Mouse (Mus musculus) layer of hippocampus, adult 8-10 months (tissue): ENCODE measurements around the gene Gm11541. TPM values are rescaled to one million over a fixed set of nuclear protein-coding genes. Genes with fewer than 3 reads are reported as not detected.

Experiments
- DNase-seq, 2 experiments: peaks; one replicate each; pipeline ENCODE4 v3.0.0; 2022; ENCODE audit warnings: low spot score in 2 of 2
- total RNA-seq, 4 experiments: library from RNA; stranded (reverse); gene quantifications; 2 replicates each; pipeline ENCODE4 v1.2.4; 2022

Gm11541 gene
- total RNA-seq: not detected

DNA sequence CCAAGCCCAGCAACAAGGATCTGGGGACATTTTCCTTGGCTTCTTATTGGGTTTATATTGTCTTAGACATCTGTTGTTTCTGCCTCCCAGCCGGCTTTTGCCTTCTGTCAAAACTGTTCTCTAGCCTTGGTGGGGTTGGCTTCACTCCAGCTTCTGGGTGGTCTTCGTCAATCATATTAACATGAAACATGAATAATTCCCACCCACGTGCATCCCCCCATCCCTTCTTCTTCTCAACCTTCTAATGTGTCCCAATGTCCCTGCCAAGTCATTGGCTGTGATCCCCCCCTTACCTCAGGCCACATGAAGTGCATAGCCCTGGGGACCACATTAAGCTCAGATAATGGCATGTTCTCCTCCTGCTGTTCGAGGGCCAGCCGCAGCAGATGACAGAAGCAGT lies at the start of gene Gm11541:
Gene Gm11541, minus strand, starts transcription at position 28 of the 400 bp plus-strand sequence.
- DNase-seq: no peak

DNA sequence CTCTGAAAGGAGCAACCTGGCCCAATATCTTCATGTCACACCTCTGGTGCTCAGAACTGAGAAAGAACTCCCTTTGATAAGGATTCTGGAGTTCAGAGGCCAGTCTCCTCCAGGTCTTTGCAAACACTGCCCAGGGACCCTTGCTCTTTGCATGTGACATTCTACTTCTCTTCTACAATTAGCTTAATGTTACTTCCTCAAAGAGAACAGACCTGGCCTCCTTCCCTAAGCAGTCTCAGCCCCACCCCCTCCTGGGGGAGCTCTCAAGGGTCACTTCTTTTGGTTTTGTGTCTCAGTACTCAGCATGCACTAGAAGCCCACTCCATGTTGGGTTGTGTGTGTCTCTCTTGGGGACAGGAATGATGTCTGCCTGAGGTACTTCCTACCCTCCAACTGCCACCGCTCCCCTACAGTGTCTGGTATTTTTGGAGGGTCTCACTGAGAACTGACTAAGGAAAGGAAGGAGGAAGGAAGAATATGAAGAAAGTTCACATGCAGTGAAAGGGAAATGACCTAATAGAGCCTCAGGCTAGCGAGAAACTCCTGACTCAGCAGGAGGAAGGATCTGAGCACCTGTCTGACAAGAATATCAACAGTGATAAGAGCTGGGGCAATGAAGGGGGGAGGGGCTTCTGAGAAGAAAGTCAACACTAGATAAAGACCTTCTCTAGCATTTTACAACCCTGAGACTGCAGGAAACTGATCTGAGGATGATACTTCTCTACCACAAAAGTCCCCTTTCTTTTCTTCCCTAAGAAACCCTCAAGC lies 48.8 kb upstream of the Gm11541 start:
- DNase-seq: no peak

GRCm38 (mm10) chr11:94741732-94742272 lies 37.5 kb upstream of the Gm11541 start, which contains the start of gene Cdc34b:
Gene Cdc34b, plus strand, starts transcription at chr11:94741782.
- DNase-seq: no peak

- no peak for DNase-seq
These were observed 31.4 kb upstream of the Gm11541 start for GRCm38 (mm10) chr11:94735746-94736145.

DNA sequence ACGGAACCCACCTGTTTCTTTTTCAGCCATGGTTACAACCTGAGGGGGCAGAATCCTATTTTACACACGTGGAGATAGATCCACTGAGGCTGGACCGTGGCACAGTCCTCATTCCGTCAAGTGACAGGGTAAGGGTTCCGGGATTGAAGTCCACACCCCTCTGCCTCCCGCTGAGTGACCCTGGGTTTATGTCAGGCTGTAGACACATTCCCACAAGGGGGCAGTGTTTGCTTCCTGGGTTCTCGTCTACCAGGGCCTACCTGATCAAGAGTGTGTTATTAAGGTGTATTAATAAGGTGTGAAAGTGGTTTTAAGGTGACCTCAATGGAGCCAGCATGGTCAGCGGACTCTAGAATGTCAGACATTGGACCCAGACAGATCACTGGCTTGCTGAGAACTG lies 28.5 kb upstream of the Gm11541 start:
- no peak for DNase-seq

DNA sequence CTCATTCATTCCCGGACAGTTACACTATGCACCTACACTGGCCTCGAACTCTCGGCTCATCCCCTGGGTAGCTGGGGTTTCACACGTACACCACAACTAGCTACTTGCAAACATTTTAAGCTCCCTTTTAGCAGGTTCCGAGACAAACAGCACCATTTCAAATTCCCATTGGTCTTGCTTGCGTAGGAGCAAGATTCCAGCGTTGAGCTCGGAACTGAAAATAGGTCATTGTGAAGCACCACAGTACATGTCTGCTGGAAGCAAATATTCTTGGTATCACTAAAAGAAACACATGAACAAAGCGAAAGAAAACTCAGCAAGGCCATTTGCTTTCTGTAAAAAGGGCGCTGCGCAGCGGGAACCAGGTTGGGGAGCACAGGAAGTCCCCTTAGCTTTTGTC lies 26.9 kb upstream of the Gm11541 start:
- DNase-seq: no peak

DNA sequence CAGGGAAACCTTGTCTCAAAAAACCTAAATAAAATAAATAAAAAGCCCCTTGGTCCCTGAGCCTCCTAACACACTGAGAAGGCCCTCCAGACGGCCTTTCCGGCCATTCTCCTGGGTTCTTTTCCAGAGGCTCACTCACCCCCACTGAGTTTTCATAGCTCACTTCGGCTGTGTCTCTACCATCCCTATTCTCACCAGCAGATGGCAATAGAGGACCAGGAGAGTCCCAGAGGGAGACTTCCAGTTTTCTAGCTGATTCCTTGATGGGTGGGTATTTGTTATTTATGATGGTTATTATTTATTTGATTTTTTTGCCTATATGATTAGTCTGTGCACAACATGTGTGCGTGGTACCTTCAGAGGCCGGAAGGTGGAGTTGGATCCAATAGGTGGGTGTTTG lies 26.0 kb upstream of the Gm11541 start:
- DNase-seq: peak in 1 of 2 experiments; percentile 68

DNA sequence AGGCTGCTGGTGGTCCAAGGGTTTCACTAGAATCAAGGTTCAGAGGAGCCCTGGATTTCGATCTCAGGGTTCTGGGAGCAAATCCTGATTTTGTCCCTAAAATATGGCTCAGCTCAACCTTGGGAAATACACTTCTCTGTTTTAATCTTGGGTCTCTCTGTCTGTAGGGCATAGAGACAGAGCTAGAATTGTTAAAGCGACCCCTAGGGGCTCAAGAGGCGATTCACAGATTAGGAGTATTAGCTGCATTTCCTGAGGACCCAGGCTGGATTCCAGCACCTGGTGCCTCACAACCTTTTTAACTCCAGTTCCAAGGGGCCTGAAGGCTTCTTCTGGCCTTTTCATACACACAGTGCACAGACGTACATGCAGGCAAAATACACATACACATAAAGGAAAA lies 25.3 kb upstream of the Gm11541 start:
- no peak for DNase-seq

- no peak for DNase-seq
These were observed 24.2 kb upstream of the Gm11541 start for GRCm38 (mm10) chr11:94728545-94728944.

DNA sequence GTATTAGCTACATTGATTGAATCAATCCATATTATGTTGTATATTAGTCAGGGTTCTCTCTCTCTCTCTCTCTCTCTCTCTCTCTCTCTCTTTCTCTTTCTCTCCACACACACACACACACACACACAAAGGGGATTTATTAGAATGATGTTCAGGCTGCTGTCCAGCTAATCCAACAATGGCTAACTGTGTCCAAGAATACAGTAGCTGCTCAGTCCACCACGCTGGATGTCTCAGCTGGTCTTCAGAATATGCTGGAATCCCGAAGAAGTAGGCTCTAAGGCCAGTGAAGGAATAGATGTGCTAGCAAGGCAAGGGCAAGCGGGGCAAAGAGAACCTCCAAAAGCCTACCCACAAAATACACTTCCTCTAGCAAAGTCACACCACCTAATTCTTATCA lies 23.0 kb upstream of the Gm11541 start:
- DNase-seq: no peak

DNA sequence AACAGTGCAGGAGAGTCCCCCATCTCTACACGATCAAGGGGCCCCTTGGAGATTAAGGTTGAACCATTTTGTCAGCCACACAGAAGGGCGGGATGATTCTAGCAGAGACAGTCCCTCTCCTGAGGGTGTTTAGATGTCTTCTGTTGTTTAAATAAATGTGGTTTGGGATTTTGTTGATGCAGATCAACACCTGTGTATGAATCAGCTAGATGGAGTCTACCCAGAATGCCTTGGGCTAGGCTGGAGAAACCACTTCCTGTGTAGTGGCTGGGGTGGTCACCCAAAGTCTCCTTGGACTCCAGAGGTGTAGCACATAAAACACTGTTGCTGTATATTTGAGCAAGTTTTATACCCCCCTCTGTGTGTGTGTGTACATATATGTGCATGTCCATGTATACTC lies 14.9 kb upstream of the Gm11541 start:
- DNase-seq: no peak

DNA sequence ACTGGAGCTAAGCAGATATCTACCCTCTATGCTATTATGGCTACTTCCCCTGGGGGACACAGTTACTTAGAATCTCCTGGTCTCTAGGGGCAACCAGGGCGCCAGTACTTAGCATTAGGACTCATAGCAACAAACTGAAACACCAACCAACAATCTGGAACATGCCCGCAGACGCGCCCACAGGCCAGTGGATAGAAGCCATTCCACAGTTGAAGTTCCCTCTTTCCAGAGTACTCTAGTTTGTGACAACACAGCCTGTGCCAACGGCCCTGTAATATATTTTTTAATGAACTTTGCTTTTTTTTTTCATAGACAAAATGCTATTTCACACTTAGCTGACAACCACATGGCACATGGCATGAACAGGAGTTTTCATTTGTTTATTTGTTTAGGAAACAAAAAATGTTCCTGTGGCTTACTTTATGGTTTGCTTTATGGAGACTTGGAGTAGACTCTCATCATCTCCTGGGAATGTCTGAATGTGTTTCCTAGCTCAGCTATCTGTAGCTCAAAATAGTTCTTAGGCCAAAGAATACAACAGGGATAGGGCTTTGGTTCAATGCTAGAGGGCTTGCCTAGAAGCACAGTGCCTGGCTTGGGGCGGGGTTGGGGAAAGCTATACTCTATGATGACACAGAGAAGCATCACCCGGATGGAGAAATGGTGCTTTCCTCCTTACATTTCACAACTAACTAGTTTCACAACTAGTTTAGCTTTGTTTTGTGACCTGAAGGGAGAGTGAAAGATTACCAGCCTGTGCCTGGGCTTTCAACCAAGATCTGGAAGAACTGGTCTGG lies 14.0 kb upstream of the Gm11541 start:
- no peak for DNase-seq

DNA sequence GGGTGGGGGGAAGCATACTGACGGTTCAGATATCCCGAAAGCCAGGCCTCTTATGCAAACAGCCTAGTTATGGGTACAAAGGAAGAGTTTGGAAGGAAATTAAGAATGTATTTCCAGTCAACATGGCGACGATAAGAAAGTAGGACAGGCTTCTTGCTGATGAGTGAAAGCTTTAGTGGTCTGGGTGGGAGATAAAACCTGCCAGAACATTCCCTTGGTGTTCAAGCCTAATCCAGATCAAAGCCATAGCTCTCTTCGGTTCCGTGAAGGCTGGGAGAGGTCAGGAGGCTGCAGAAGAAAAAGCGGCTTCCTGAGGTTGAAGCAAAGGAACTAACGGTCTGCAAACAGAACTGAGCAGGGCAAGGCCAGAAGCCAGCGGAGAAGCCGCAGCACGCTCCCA lies 12.9 kb upstream of the Gm11541 start:
- DNase-seq: no peak

DNA sequence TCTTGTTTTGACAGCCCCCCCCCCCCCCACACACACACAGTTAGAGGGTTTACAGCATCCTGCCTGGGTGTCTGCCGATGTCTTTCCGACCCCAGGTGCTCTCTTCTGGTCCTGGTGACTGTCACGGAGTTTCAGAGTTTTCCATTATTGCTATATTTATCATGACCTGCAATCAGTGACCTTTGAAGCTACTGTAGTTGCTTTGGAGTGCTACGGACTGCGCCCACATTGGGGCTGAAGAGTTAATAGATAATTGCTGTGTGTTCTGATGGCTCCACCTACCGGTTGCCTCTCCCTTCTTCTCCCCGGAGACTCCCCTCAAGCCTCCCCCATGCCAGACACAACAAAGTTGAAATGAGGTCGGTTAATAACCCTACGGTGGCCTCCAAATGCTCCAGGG lies 12.5 kb upstream of the Gm11541 start:
- peak in 1 of 2 experiments; percentile 27 for DNase-seq

- DNase-seq: no peak
These were observed 11.3 kb upstream of the Gm11541 start for GRCm38 (mm10) chr11:94715622-94716021.

GRCm38 (mm10) chr11:94713246-94713860 lies 9.1 kb upstream of the Gm11541 start:
- no peak for DNase-seq

DNA sequence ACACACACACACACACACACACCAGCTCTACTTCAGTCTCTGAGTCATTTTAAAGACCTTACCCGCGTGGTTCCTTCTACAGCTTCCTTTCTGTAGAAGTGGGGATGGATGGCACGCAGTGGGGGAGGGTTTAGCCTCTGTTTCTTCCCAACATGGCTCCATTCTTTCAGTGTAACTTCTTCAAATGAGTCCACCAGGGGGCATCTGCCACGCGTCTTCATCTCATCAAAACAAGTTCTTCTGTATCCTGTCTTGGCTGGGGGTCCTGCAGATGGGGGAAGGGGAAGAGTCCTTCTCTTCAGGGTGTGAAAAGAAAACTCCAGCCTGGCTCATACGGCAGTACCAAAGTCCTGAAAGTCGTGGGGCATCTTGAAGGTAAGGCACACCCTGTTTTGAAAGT lies 279 bp downstream of the Gm11541 start:
- no peak for DNase-seq

DNA sequence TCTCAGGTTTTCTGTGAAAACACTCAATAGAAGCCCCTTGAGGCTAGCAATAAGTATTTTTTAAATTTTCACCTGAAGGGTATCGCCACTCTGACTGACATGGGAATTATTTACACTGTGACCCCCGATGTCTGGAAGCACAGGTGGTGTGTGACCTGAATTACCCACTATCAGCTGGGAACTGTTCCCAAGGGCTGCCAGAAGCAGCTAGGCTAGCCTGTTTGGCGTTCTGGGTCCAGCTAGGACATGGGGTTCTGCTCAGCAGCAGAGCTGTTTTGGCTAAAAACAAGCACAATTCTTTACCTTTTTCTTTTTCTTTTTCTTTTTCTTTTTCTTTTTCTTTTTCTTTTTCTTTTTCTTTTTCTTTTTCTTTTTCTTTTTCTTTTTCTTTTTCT lies 2.1 kb downstream of the Gm11541 start:
- DNase-seq: no peak

DNA sequence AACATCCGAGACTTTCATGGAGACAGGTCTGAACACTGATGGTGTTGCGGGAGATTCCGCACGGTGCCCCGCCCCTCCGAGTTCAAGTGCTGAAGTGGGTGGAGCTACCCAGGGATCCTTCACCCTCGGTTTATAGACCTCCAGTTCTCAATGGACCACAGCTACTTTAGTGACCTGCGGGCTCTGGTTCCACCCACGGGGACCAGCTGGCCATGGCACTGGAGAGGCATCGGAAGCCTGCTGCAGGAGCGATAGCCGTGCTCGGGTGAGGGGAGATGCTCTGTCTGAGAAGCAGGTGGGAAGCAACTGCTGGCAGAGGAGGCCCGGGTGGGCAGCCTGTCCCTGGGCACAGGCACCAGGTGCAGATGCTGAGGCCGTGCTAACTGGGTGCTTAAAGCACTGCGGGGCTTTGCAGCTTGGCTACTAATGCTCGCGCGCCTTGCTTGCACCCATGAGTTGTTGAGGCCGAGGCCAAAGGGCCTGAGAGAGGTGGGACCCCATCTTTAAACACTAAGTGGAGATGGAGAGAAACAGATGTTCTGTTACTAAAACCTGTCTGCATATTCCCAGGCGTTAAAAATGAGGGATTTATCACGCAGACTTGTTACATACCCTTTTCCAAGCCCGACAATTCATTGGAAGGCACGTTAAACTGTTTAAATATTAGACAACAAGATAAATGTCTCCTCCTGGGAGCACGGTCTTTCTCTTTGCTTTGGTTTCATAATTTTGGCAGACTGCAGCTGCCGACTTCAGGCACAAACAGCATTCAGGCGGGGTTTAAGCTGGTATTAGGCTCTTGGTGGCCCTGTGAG lies 2.7 kb downstream of the Gm11541 start:
- DNase-seq: no peak

DNA sequence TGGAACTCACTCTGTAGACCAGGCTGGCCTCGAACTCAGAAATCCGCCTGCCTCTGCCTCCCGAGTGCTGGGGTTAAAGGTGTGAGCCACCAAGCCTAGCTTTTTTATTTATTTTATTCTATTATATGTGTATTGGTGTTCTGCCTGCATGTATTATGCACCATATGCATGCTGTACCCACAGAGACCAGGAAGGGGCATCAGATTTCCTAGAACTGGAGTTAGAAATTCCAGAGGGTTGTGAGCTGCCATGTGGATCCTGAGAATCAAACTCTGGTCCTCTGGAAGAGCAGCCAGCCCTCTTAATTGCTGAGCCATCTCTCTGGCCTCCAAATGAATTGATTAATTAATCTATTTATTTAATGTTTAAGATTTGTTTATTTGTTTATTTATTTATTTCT lies 4.9 kb downstream of the Gm11541 start:
- no peak for DNase-seq
